Mouse (Mus musculus) kidney, postnatal 10 days (tissue): Measurements from ENCODE around the gene Cd69.
A peak's percentile ranks its signal among the peaks of the same experiment; 100 is the strongest.

ENCODE experiments used
- DNase-seq: peaks from one replicate; pipeline ENCODE4 v3.0.0; 2021; ENCODE audit warnings: mixed read lengths

The Cd69 gene

DNA sequence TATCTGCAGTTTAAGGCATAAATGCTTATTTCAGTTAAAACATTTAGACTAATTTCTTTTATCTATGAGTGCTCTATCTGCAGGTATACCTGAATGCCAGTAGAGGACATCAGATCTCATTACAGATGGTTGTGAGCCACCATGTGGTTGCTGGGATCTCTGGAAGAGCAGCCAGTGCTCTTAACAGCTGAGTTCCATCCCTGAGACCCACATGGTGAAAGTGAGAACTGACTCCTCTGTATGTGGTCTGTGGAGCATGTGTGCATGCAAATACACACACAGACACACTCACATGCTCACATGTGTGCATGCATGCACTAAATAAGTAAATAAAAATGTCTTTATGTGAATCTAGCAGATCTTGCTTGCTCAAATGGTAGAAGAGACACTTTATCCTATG lies 29.4 kb downstream of the Cd69 start:
- no peak for DNase-seq

DNA sequence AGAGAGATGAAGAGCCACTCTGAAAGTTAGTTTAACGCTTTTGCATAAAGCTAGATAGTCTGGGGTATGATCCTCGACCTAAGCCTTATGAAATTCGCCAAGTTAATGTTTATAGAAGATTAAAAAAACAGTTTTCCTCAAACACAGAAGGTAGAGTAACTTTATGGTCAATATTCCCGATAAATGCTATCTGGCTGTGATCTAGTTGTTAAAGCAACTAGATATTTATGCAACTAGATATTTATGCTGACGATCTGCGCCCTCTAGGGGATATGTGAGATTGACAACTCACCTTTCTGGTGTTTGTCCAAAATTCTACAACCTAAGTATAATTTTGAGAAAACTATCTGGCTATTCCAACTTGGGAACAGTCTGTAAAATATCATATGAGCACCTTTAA lies 33.3 kb downstream of the Cd69 start:
- peak; percentile 54 for DNase-seq

DNA sequence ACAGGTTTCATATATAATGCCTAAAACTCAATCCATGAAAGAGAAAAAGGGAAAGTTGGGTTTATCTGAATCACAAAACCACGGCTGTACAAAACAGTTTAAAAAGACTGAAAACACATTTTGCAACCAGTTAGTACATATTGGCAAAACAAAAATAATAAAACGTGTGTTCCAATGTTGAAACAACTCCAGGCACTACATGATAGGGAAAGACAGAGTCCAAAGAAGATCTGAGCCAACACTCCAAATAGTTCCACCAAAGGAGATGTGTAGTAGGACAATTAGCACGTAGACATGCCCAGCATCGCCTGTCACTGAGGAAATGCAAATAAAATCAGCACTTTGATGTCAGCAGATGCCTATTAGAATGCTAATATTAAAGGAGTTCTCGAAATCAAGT lies 33.8 kb downstream of the Cd69 start:
- DNase-seq = no peak

DNA sequence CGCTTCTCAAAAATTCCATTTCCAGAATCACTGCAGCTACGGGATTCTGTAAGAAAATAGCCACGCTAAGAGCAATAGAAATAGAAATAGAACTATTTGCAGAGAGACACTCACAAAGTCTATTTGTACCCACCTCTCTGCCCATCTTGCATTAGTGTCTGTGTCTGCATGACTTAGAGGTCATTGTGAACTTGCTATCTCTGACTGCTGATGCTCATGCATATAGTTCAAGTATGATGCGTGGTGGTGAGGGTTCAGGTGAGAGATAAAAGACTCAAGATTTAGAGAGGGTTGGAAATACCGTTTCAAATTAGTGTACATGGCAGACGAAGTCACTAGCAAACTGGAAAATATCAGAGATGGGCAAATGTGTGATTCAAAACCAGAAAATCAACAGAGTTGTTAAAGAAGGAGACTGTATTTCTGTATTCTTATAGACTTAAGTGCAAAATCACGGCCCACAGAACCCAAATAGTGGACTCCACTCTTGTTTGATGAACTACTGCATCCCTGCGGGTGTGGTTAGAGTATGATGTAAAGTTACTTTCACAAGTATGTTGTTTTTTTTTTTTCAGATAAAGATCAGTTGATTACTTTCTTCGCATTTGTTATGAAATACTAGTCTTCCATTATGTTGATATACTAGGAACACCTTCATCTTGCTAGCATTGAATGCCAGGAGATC lies 35.5 kb downstream of the Cd69 start:
- DNase-seq = no peak

DNA sequence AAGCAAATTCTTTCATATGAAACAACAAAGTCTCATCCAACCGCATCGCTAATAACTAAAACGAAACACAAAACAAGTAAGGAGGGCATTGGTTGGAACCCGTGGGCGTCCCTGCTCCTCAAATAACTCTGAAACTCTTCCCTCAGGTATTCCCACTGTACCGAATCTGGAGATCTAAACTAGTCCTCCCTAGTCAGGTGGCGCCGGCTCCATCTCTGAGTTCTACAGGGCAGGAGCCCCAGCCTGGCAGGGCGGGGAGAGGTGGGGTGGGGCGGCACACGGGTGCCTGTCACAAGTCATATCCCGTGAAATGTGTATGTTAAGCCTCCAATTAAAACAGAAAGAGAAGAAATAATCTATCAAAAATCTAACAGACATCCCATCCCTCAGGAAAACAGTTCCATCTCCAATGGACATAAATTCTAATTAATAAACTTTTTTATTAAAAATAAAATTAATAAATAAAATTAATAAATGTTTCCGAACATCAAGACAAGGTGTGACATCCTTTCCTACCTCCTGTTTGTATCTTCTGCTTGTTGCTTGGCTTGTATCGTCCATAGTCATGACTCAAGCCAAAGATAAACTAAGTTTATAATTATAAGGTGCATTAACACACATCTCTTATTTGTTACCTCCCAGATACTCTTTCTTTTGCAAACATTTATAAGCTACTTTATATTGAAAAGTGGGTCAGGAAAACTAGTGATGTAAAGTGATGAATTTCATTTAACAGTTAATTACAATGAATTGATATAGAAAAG lies 36.8 kb downstream of the Cd69 start:
- peak; percentile 68 for DNase-seq

DNA sequence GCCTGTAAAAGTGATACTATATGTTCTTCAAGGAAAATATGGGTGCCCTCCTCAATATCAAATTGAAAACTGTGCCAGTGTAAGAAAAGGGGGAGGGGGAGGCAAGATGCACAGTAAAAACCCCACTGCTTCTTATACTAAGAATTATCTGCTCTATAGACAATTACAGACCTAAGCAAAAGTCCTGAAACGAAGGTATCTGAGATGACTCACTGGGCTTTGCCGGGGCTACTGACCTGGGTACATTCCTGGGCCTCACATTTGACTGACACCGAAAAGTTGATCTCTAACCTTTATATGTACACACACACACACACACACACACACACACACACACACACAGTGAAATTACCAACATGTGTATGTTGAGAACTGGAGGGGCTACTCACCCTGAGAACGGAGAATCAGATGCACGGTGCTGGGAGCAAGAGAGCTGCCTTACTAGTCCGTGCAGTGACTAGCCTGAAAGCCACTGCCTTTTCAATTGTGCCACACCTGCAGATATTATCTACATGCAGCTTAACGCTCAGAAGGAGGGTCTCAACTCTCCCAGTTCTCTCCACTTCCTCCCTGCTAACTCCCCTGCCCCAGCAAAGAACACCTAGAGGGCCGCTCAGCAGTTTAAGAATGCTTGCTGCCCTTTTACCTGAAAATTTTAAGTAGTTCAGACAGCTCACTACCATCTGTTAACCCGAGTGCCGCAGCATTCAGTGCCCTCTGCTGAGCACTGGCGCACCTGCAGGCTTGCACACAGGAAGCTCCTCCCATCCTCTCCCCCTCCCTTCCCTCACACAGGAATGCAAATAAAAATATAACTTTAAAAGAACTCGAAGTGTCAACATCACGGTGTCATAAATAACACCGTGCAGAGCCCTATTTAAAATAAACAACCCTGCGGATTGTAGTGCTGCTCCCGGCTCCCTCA lies 37.6 kb downstream of the Cd69 start:
- peak; percentile 93 for DNase-seq

DNA sequence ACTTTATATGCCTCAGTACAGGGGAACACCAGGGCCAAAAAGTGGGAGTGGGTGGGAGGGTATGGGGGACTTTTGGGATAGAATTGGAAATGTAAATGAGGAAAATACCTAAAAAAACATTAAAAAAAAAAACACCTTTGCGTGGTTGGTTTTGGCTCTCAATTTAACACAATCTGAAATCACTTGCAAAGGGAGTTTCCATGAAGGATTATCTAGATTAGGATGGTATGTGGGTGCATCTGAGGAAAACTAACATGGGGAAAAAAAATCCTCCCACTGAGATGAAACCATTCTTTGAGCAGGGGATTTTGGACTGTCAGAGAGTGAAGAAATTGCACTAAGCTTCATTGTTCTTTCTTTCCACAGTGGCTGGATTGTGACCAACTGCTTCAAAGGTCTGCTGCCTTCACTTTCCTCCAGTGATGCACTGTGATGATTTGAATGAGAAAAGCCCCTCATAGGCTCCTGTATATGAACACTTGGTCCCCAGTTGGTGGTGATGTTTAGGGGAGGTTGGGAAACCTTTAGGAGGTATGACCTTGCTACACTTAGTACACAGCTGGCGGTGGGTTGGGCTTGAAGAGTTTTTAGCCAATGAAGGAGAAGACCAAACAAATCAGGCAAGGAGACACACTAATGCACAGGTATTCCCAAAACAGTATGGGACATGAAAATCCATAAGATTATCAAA lies 38.4 kb downstream of the Cd69 start:
- DNase-seq = peak; percentile 23

DNA sequence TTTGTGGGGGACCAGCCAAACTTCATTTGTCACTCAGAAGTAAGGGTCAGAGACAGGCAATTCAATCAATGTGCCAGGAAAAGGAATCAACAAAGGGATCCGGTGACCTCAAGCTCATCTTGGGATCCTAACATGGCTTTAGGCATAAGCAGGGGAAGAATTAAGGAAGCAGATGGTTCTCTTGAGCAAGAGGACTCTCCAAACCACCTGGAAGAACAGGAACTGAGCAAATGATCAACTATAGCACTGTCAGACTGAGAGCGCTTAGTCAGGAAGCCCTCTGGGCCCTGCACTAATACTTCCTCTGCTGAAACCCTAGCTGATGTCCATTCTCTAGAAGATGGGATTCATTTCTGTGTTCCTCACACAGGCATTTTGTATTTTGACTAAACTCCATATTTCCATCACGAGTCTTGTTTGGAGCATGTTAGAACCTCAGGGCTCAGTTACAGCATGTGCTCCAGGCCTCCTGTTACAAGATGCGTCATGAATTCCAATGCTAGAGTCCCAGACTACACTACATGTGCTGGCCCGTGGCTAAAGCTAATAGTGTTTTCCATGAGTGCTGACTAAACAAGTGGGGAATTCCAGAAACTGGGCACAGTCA lies 39.3 kb downstream of the Cd69 start:
- peak; percentile 23 for DNase-seq

DNA sequence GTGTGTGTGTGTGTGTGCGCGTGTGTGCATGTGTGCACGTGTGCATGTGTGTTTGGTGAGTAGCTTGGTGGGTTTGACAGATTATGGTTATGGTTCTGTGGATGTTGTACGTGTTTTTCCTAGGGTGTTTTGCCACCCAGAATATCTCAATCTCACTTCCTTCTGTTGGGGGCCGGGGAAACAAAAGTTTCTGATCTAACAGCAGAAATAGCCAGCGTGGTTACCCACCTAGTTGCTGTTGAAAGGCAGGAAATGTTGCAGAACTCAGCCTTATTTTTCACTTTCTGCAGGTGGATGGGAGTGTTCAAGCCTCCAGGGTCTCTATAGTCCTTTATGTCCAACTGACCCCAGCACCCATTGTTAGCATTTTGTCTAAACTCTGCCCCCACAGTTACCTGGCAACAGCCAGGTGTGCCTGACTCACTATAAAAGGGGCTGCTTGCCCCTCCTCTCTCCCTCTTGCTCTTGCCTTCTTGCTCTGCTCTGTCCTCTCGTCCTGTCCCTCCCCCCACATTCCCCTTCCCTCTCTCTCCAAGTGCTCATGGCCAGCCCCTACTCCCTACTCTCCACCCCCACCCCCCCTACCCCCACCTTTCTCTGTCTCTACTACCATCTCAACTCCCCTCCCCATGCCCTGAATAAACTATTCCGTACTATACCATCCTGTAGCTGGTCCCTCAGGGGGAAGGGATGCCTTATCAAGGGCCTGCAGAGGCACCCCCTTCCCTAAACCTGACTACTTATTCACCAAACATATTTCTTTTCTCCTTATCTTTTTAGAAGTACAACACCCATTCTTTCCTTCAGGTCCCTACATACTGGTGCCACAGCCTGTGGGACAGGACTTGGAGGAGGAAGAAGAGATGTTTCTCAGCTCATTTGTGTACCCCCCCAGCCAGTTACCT lies 40.5 kb downstream of the Cd69 start:
- no peak for DNase-seq

DNA sequence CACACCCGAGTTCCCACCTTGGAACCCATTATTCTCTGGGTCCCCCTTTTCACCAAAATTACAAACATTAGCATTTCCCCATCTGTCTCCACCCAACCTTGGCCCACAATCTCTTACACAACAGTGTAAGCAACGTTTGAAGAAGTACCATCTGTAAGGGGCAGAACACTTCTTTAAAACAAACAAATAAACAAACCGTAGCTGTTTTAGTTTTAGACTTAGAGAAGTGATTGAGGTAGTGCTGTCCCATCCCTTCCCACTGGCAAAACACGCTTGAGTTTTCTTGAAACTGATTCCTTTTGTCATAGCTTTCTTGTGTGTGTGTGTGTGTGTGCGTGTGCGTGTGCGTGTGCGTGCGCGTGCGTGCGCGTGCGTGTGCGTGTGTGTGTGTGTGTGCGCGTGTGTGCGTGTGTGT lies 41.3 kb downstream of the Cd69 start:
- no peak for DNase-seq

DNA sequence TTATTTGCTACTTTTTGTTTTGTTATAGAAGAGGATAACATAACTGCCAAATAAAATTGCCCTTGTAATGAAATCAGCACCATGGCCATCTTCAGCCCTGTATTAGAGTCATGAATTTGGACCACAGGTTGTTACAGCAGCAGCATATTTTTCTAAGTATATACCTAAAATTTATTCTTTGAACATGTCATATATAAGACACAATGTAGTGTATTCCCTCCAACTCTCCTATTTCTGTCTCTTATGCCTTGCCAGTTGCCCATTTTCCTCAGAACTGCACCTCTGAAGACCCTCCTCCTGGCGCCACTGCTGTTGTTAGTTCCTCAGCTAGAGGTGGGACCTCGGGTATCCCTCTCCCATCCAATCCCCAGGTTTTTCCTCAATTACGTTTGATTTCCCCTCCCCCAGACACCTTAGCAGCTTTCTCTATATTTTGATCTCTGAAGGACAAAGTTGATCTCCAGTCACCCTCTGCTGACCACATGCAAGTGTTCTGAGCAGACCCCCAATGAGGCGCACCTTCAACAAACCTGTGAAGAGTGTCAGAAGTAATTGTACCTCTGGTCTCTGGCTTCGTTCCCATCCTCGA lies 41.8 kb downstream of the Cd69 start:
- no peak for DNase-seq

DNA sequence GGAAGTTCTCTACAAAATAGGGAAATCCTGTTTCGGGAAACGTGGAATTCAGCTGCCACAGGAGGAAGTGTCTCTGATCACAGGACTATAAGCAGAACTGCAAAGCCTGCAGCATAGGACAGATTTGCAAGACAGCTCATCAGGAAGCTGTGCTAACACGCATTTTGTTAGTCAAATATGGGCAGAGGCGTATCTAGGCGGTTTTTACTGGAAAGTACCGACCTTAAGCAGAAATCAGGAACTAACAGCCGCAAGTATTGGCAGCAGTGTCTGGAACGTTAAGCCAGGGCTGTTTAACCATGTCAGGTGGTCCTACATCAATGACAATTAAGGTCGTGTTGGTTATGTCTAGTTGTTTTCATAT lies 42.4 kb downstream of the Cd69 start:
- peak; percentile 46 for DNase-seq

DNA sequence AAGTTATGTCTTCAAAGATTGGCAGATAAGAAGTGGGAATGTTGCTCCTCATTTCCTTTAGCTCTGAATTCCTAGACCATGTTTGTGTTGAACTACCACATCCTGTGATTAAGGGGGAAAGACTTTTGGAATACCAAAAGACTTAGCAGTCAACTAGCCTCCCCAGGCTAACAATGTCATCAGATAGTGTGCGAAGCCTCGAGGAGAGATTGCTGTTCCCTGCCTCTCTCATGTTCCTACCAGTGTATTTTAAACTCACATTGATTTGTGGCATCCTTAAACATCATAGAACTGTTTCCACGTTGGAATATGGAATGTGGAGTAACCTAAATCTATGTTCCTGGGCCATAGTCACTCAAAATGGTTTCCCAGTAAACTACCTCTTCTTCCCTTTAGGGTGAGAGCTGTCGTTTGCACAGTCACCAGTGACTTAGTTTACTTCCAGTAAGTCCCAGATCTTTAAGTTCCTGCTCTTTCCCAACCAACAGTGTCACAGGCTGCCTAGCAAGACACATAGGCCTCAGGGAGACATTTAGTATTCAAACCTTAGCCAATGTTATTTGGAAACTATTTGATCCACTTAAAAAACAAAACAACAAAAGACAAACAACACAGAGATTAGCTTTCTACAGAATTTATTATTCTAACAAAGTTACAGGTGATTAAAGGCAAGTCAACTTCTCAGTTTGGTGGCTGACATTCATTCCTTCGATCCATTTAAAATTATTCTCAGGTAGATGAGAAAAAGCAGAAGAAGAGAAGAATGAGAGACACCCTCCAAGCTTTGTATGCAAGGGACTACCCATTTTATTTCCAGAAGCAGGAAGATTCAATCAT lies 43.0 kb downstream of the Cd69 start:
- DNase-seq = no peak

DNA sequence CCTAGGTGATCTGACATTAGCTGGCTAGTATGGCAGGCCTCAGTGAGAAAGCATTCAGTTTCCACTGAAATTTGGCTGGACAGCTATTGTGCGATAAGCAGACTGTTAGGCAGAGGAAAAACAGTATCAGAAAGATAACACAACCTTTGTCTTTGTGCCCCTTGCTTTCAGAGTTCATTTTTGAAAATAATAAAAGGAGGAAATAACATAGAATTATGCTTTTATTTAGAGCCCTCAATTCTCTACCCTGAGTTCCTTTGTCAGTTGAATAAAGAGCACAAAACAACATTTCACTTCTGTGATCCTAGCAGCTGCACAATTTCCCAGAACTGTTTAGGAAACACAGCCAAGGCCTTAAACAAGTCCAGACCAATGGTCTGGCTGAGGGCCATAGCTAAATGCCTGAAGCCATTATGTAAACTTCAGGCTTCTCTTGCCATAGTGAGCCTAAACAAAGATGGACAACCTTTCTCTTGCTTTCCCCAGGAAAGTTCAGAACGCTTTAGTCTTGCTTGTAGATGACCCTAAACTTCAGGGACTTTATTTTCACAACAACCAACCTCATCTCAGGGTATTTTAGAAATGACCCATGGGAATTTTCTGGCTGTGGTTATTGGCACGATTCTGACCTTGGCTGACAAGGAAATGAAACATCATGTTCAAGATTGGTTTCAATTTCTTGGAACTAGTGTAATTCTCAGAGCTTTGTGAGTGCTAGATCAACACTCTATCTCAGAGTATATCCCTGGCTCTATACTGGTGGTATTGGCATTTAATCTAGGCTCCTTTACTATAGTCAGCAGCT lies 45.3 kb downstream of the Cd69 start:
- DNase-seq = peak; percentile 81

DNA sequence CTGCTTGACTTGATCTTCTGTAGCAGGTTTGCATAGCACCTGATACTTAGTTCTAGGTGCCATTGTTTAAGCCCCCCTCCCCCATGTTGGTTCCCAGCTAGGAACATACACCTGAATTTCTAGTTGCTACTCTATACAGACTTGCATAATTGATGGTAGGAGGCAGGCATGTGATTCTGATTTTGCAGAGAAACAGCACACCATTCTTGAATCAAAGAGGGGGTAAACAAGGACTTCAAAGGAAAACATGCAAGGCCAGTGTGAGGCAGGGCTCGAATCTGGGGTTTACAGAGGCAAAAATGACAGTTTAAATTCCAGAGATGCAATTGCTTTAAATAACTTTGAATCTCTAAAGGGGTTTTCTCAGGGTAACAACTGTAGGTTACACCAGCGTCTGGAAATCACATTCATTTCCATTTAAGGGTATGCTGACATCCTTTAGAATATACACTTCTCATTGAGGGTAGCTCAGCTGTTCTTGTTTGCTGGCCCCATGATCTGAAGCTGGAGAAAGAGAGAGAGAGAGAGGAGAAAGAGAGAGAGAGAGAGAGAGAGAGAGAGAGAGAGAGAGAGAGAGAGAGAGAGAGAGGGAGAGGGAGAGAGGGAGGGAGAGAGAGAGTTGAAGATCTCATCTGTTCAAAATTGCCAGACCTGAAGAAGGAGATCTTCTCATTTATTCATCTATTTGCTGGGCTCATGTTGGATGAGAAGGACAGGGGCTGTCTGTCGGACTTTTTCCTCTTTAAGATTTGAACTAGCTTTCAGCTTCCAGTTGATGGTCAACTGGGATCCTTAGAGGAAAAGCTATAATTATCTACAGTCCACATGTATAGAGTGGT lies 46.1 kb downstream of the Cd69 start:
- DNase-seq = no peak

DNA sequence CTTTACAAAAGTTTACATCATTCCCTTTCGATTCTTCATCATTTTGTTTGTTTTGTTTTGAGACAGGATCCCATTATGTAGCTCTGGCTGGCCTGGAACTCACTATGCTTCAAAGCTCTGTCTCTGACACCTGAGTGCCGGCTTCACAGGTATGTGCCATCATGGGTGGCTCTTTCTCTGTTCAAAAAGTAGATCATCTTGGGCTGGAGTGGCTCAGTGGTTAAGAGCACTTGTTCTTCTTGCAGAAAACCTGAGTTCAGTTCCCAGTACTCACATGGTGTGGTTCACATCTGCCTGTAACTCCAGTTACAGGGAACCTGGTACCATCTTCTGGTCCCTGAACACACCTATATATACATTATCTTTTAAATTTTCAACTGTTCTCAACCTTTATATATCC lies 50.2 kb downstream of the Cd69 start:
- no peak for DNase-seq

DNA sequence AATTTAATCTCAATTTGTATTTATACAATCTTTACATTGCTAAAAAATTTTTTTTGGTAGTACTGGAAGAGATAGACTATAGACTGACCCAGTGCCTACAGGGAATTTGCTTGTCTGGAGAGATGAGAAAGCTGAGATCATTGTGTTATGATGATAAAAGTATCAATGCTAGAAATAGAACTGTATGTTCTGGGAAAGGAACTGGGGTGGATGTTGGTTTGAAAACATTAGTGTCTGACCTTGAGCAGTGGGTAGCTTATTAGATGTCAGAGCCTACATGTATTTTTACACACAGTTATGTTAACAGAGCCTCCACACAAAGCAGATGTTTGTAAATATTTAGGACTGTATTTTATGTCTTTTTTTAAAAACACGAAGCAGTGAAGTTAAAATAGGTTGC lies 51.1 kb downstream of the Cd69 start:
- no peak for DNase-seq

DNA sequence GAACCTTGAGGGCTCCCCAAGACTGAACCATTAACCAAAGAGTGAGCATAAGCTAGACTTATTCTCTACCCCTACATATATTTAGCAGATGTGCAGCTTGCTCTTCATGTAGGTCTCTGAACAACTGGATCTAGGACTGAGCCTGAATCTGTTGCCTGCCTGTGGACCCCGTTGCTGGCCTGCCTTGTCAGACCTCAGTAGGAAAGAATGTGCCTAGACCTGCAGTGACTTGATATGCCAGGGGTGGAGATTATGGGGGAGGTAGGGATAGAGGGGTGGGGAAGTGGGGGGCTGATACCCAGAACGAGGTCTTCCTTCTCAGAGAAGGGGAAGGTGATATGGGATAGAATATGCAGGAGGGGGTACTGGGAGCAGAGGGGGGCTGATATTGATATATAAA lies 51.6 kb downstream of the Cd69 start:
- no peak for DNase-seq
